Mouse (Mus musculus): ENCODE data around the gene 1700030J22Rik. TPM values are rescaled to one million over a fixed set of nuclear protein-coding genes. Genes with fewer than 3 reads are reported as not detected.

1700030J22Rik gene
- polyA plus RNA-seq, 1 experiment from 2014 or later, result 7.0 TPM

DNA sequence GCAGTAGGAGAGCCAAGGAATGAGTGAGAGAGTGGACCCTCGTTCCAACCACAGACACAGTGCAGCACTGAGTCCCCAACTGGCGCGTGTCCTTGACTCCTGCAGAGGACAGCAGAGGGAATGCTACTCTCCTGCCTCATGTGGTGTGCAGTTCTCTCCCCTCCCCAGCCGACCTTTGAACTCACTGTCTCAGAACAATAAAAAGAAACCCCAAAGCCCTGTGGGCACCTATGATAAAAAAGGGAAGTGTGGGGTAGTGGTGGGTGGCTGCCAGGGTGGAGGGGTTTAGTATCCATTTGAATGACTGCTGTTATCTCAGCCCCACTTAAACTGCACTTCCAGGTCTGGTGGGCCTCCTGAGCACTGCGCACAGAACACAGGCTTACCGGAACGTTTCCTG, 31.2 kb downstream of the 1700030J22Rik start:
- ATAC-seq (ENCODE audit: low FRiP score), result no peak
- 83% methylated on average over 7 of the region's 7 CpGs for WGBS
- peaks cover 34% of the 10 kb centered on the region for H3K4me1 ChIP-seq

DNA sequence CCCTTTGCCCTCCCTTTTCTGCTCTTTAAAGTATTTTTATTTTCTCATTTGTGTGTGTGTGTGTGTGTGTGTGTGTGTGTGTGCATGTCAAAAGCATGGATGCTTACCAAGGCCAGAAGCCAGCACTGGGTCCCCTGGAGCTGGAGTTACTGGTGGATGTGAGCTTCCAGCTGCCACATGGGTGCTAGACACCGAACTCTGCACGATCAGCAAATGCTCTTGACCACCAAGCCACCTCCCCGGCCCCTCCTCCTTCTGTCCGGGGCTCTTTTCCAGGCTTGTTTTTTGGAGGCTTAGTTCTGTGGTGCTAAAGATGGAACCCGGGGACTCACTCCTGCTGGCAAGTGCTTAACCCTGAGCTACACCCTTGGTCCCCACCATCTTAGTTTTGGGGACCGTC, 31.9 kb downstream of the 1700030J22Rik start:
- H3K27ac ChIP-seq (replicated peaks), result no peak overlapping the region

More for the DNA sequence above, 31.2 kb downstream of the 1700030J22Rik start:
- Histone ChIP-seq H3K27ac (replicated peaks) (no peak overlapping the region), H3K9me3 (replicated peaks) (no peaks in the 10 kb centered on the region), H3K36me3 (no peaks in the 10 kb centered on the region), H3K4me3 (replicated peaks) (no peak overlapping the region), H3K4me2 (no peak overlapping the region), H3K27me3 (replicated peaks) (no peaks in the 10 kb centered on the region), H3K9ac (replicated peaks) (no peak overlapping the region)

DNA sequence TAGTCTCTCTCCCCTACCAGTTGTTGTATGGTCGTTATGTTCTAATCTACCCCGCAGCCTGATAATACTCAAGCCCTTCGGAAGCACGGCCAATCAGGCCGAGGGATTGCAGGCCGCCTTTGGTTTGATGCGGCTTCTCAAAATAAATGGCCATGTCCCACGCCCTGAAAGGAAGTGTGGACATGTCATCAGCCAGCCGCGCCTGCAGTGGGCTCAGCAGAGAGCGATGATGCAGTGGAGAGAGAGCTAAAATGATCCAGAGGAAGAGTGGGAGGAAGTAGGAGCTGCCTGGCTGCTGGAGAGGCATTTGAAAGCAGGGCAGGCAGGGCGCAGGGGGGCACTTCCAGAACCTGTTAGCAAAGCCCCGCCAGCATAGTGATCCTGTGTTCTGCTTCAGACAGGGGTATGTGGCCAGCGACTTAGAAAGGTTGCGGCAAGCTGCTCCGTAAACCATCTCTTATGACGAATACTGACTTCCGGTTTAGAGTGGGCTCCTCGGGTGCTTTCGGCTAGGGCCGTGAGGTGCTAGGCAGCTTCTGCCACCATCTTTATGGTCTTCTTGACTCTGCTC, 32.4 kb downstream of the 1700030J22Rik start:
- 81% methylated on average over 21 of the region's 21 CpGs for WGBS
- no peak overlapping the region for H3K9ac ChIP-seq (replicated peaks)
- no peaks in the 10 kb centered on the region for H3K9me3 ChIP-seq (replicated peaks)
- no peaks in the 10 kb centered on the region for H3K27me3 ChIP-seq (replicated peaks)
- H3K27ac ChIP-seq (replicated peaks), result no peak overlapping the region
- no peaks in the 10 kb centered on the region for H3K36me3 ChIP-seq
- H3K4me3 ChIP-seq (replicated peaks), result no peak overlapping the region
- peaks cover 34% of the 10 kb centered on the region for H3K4me1 ChIP-seq
- no peak for ATAC-seq (ENCODE audit: low FRiP score)
- H3K4me2 ChIP-seq, result no peak overlapping the region; the same call in 1 of the 2 replicates

More for the DNA sequence above, 31.9 kb downstream of the 1700030J22Rik start:
- 90% methylated on average over 6 of the region's 6 CpGs for WGBS
- no peak overlapping the region; the same call in 1 of the 2 replicates for H3K4me2 ChIP-seq
- H3K4me1 ChIP-seq, result peaks cover 34% of the 10 kb centered on the region
- no peaks in the 10 kb centered on the region for H3K36me3 ChIP-seq
- H3K4me3 ChIP-seq (replicated peaks), result no peak overlapping the region
- no peak for ATAC-seq (ENCODE audit: low FRiP score)
- H3K27me3 ChIP-seq (replicated peaks), result no peaks in the 10 kb centered on the region
- no peaks in the 10 kb centered on the region for H3K9me3 ChIP-seq (replicated peaks)
- H3K9ac ChIP-seq (replicated peaks), result no peak overlapping the region

DNA sequence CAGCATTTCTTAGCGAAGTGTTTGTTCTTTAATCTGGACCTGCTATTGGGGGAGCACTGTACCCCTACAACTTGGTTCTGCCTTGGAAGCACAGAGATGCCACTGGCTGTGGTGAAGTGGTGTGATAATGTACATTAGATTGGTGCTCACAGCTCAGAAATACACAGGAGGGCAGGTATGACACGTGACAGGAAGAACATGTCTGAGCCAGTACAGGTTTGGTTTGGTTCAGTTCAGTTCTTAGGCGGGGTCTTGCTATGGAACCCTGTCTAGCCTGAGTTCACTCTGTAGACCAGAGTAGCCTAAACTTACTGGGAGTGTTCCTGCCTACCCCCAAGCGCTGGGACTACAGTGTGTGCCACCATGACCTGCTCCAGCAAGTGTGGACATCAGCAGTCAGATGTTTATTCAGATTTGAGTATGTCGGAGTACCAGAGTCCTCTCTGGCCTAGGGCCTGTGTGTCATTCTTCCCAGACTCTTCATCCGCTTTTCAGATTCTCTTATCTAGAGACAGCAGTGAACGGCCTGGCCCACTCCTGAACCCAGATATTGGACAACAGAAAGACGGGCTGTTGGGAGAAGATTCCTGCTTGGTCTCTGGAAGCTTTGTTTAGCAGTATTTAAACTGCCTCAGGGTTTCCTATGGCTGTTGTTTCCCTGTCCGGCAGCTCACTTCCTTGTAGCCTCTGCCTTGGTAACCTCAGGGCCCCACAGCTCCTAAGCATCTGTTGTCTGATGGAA, 33.4 kb downstream of the 1700030J22Rik start:
- Histone ChIP-seq H3K9me3 (replicated peaks) (no peaks in the 10 kb centered on the region), H3K27ac (replicated peaks) (no peak overlapping the region), H3K36me3 (no peaks in the 10 kb centered on the region), H3K4me2 (no peak overlapping the region), H3K9ac (replicated peaks) (0 out of 2 replicates have a peak overlapping the region, but pooled peaks have one; percentile 15), H3K4me1 (peaks cover 29% of the 10 kb centered on the region), H3K4me3 (replicated peaks) (no peak overlapping the region), H3K27me3 (replicated peaks) (no peaks in the 10 kb centered on the region)
- ATAC-seq (ENCODE audit: low FRiP score), result no peak
- 86% methylated on average over 9 of the region's 9 CpGs for WGBS

DNA sequence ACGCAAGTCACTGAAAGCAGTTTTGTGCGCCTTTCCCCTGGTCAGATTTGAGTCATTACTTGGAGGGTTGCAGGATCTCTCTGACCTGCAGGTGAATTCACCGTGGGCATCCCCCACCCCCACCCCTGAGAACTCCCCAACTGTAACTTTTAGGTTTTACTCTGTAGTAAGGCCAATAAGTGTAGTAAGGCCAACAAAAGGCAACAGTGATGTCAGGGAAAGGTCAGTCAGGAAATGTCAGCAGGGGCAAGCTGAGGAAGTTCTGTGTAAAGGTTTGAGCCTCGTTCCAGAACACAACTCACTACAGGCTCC, 34.4 kb downstream of the 1700030J22Rik start:
- Histone ChIP-seq H3K9ac (replicated peaks) (peak overlapping the region; percentile 72), H3K4me1 (peaks cover 29% of the 10 kb centered on the region), H3K4me3 (replicated peaks) (peak overlapping the region; percentile 69), H3K27ac (replicated peaks) (no peak overlapping the region; the same call in 1 of the 2 replicates), H3K36me3 (no peaks in the 10 kb centered on the region), H3K9me3 (replicated peaks) (no peaks in the 10 kb centered on the region), H3K27me3 (replicated peaks) (no peaks in the 10 kb centered on the region), H3K4me2 (peak overlapping the region; percentile 80)
- ATAC-seq (ENCODE audit: low FRiP score), result no peak
- 11% methylated on average over 4 of the region's 4 CpGs for WGBS

DNA sequence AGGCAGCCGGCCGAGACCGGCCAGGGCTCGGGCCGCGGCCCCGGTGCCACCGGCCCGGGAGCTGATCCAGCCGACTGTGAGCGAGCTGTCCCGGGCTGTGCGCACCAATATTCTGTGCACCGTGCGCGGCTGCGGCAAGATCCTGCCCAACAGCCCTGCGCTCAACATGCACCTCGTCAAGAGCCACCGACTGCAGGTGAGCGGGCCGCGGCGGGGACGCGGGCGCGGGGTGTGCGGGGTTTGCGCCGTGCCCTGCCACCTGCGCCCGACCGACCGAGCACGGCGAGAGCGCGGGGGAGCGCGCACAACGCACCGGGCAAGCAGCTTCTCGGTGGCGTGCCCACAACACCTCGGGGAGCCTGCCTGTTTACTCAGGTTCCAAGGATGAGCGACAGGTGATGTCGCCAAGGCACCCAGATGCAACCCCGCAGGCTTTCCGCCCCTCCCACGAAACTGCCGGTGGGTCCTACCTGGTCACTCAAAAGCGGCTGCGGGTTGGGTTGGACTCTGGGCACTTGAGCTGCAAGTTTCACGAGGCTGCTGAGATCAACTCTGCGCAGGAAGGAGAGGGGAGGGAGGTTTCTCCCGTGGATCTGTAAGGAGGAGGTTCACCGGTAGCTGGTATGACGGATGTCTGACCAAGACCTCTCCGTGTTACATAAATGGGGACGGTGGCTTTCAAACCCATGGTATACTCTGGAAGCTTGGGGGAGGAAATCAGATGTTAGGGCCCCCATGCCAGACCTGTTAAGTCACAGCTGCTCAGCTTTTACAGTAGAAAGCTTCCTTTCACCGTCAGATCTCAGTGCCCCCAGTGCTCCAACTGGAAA, 35.0 kb downstream of the 1700030J22Rik start:
- Histone ChIP-seq H3K9me3 (replicated peaks) (no peaks in the 10 kb centered on the region), H3K4me2 (peak overlapping the region; percentile 80), H3K9ac (replicated peaks) (peak overlapping the region; percentile 72), H3K27me3 (replicated peaks) (no peaks in the 10 kb centered on the region), H3K27ac (replicated peaks) (peak overlapping the region; percentile 66), H3K4me1 (peaks cover 29% of the 10 kb centered on the region), H3K4me3 (replicated peaks) (peak overlapping the region; percentile 69), H3K36me3 (no peaks in the 10 kb centered on the region)
- peak; percentile 73 for ATAC-seq (ENCODE audit: low FRiP score)
- WGBS, result under 1% methylated on average over 62 of the region's 62 CpGs

DNA sequence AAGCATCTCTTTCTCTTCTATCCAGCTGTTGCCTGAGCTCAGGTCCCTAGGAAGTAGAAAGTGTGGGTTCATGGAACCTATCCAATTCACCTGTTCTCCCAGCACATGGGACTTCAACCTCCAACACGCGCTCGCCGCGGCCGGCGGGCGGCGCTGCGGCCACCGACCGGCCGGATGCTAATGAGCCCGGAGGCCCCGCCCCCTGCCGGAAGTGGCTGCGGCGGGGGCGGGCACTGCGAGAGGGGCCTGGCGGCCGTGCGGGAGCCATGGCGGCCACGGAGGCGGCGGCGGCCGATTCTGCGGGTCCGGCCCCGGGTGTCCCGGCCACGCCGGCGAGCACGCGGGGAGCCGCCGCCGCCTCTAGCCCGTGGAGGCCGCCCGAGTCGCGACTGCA, 35.6 kb downstream of the 1700030J22Rik start, which contains the start of gene Atmin:
TSS of gene Atmin (plus strand) at position 233 of the 394 bp plus-strand sequence.
- Histone ChIP-seq H3K27ac (replicated peaks) (peak within 1 kb of the TSS; percentile 66), H3K4me1 (peaks cover 29% of the 10 kb centered on the region), H3K9me3 (replicated peaks) (no peaks in the 10 kb centered on the region), H3K9ac (replicated peaks) (peak within 1 kb of the TSS; percentile 72), H3K4me3 (replicated peaks) (peak within 1 kb of the TSS; percentile 69), H3K27me3 (replicated peaks) (no peaks in the 10 kb centered on the region), H3K36me3 (no peaks in the 10 kb centered on the region), H3K4me2 (peak within 1 kb of the TSS; percentile 80)
- WGBS, result 0% methylated on average over 45 of the region's 46 CpGs
- peak; percentile 93 for ATAC-seq (ENCODE audit: low FRiP score)

DNA sequence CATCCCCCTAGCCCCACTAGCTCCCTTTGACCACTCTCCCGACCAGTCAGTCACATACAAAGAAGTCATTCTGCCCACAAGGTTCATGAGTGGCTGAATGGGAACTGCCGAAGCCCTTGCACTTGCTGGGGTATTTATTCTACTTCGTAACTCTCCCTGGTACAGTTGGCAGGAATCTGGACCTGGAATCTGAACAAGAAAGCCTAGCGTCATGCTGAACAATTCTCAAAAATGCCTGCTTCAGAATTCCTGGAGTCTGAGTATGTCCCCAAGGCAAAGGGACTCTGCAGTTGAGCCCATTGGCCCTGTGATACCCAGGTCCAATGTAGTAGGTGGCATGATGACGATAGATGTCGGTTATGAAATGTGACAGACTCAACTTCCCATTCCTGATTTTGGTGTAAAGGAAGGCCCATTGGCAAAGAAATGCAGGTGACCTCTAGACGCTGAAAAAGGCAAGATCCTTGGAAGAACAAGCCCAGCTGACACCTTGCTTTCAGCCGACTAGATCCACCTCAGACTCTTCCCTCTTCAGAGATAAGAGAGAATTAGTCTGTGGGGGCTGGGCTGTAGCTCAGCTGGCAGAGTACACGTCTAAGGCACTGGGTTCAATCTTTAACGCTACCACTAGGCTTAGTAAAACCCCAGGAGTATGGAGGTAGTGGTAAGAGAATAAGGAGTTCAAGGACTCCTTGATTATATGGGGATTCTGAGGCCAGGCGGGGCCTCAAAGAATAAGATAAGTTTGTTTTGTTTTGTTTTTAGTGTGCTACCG, 36.3 kb downstream of the 1700030J22Rik start:
- Histone ChIP-seq H3K4me2 (peak overlapping the region; percentile 80), H3K9ac (replicated peaks) (no peak overlapping the region), H3K27me3 (replicated peaks) (no peaks in the 10 kb centered on the region), H3K36me3 (no peaks in the 10 kb centered on the region), H3K9me3 (replicated peaks) (no peaks in the 10 kb centered on the region), H3K4me1 (peaks cover 29% of the 10 kb centered on the region), H3K4me3 (replicated peaks) (peak overlapping the region; percentile 69; the same call in 1 of the 2 replicates), H3K27ac (replicated peaks) (no peak overlapping the region)
- WGBS, result 79% methylated on average over 12 of the region's 12 CpGs
- ATAC-seq (ENCODE audit: low FRiP score), result no peak

DNA sequence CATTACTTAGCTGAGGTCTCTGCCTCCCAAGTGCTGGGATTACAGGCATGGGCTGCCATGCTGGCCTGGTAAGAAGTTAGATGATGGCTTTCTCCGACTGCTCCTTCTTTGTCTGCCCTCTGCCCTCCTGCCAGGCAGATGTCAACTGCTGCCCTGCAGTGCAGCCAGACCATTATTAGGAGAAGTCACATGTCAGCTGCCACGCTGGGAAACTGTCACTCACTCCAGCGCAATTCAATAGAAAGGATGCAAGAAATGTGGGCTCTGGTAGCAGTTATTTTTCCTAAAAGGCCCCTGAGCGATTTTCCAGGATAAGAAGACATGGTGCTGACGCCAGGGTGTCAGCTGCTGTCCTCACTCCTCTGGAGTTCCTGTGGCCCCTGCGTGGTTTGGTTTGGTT, 43.3 kb downstream of the 1700030J22Rik start:
- Histone ChIP-seq H3K4me2 (no peak overlapping the region), H3K4me3 (replicated peaks) (no peak overlapping the region), H3K9me3 (replicated peaks) (no peaks in the 10 kb centered on the region), H3K27me3 (replicated peaks) (no peaks in the 10 kb centered on the region), H3K4me1 (no peaks in the 10 kb centered on the region), H3K36me3 (no peaks in the 10 kb centered on the region), H3K27ac (replicated peaks) (no peak overlapping the region), H3K9ac (replicated peaks) (no peak overlapping the region)
- no peak for ATAC-seq (ENCODE audit: low FRiP score)
- 47% methylated on average over 6 of the region's 6 CpGs for WGBS

DNA sequence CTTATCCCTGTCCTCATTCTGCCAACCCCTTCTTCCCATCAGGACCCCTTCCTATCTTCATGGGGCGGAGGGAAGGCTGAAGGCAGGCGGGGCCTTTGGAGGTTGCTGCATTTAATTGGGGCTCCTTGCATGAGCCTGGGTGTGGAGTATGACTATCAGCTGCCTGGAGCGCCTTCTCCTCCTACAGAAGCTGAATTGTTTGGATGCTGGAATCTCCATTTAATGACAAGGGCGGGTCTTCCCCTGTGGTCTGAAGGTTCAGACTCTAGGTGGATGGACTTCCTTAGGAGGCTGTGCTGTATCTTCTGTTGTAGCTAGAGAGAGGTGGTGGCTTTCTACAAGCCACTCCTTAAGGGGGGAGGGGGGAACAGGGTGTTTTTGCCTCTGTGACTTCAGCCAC, 43.8 kb downstream of the 1700030J22Rik start:
- no peak for ATAC-seq (ENCODE audit: low FRiP score)
- WGBS, result 92% methylated on average over 4 of the region's 4 CpGs
- no peak overlapping the region for H3K9ac ChIP-seq (replicated peaks)

DNA sequence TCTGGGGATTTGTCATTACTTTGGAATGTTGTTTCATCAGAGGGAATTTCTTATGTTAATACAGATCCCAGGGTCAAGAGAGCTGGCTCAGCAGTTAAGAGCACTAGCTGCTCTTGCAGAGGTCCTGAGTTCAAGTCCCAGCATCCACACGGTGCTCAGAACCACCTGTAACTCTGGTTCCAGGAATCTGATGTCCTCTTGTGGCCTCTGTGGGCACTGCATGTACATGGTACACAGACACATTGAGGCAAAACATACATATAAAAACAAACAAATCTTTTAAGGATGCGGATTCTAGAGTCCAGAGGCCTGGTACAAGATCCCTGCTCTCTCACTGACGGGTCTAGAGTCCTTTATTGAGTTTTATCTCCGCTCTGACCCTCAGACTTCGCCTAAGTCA, 50.2 kb downstream of the 1700030J22Rik start:
- WGBS, result 92% methylated on average over 5 of the region's 5 CpGs
- no peak overlapping the region for H3K27ac ChIP-seq (replicated peaks)
- H3K36me3 ChIP-seq, result no peaks in the 10 kb centered on the region
- H3K27me3 ChIP-seq (replicated peaks), result no peaks in the 10 kb centered on the region
- H3K9me3 ChIP-seq (replicated peaks), result no peaks in the 10 kb centered on the region
- H3K4me3 ChIP-seq (replicated peaks), result no peak overlapping the region
- no peak overlapping the region for H3K4me2 ChIP-seq
- no peaks in the 10 kb centered on the region for H3K4me1 ChIP-seq
- ATAC-seq (ENCODE audit: low FRiP score), result no peak
- no peak overlapping the region for H3K9ac ChIP-seq (replicated peaks)

More for the DNA sequence above, 43.8 kb downstream of the 1700030J22Rik start:
- H3K9me3 ChIP-seq (replicated peaks), result no peaks in the 10 kb centered on the region
- no peaks in the 10 kb centered on the region for H3K27me3 ChIP-seq (replicated peaks)
- no peaks in the 10 kb centered on the region for H3K36me3 ChIP-seq
- H3K27ac ChIP-seq (replicated peaks), result no peak overlapping the region
- no peak overlapping the region for H3K4me3 ChIP-seq (replicated peaks)
- H3K4me1 ChIP-seq, result no peaks in the 10 kb centered on the region
- no peak overlapping the region for H3K4me2 ChIP-seq
